Mouse (Mus musculus): ENCODE data around the gene Plekhg5.

Gene Plekhg5

GRCm38 (mm10) chr4:152126026-152126920 lies 54.0 kb downstream of the Plekhg5 start:
- no peak for DNase-seq

GRCm38 (mm10) chr4:152127884-152128283 lies 55.6 kb downstream of the Plekhg5 start:
- DNase-seq, result no peak

DNA sequence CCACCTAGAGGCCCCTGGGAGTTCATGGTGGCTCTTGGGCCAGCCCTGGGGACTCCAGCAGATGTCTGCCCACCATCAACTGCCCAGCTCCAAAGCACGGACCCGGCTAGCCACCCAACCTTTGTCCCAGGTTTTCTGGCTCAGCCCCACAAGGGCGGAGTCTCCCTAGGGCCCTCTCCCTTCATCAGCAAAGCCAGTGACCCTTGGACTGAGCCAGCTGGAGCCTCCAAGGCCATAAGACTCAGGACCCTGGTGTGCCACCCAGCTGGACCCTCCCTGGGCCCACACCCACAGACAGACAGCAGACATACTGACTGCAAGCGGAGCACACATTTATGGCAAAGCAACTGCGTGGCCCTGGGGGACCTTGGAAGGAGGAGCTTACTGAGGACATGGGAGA lies 56.5 kb downstream of the Plekhg5 start:
- no peak for DNase-seq

DNA sequence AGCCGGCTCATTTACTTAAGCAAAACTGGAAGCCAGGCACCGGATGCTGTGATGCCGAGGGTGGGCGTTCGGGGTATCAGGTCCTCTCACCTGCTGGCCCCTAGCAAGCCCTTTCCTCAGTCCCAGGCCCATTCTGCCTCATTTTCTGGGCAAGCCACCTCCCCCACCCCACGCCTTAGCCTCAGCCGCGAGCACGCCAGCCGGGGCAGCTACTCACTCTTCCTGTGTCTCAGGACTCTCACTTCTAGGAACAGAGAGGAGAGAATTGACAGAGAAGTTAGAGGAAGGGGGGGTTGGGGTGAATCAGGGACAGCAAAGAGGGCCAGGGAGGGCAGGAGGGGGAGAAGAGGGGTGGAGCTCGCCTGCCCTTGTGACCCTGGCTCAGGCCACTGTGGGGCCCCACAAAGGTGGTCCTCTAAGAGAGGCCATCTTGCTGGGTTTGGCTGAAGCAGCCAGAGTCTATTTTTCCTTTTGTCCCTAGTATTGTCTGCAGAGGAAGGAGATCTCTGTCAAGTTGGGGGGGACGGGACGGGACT lies 57.2 kb downstream of the Plekhg5 start:
- no peak for DNase-seq

DNA sequence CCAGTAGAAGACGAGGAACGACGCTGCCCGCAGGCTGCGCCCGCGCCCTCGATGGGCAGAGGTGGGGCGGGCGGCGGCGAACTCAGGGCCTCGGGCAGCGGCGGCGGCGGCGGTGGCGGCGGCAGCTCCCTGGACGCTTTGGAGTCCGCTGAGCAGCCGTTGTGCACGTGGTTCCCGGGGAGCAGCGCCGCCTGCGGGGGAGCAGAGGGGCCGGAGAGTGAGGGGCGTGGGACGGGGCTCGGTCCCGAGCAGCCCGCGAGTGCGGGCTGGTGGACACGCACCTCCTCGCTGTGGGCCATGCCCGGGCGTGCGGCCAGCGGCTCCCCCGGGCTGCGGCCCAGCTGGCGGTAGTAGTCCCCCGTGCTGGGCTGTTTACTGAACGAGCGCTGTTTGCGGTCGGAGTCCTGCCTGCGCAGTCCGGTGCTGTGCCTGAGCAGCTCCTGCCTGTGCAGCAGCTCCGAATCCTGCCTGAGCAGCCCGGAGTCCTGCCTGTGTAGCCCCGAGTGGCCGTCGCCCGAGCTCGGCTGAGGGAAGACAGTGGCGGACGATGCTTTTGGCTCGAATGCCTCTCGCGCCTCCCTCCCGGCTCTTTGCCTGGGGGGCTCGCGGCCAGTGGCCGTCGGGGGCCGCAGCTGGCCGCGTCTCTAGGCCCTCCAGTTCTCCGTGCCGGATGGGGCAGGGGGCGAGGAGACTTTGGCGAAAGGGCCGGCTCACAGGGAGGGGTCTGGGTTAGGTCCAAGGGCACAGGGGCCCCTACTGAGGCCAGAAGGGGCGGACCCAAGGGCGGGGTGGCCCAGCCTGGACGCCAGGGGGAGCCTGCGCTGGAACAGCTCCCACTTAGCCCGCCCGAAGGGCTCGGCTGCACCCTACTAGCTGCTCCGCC lies 58.7 kb downstream of the Plekhg5 start:
- peak; percentile 50 to 54 for DNase-seq

DNA sequence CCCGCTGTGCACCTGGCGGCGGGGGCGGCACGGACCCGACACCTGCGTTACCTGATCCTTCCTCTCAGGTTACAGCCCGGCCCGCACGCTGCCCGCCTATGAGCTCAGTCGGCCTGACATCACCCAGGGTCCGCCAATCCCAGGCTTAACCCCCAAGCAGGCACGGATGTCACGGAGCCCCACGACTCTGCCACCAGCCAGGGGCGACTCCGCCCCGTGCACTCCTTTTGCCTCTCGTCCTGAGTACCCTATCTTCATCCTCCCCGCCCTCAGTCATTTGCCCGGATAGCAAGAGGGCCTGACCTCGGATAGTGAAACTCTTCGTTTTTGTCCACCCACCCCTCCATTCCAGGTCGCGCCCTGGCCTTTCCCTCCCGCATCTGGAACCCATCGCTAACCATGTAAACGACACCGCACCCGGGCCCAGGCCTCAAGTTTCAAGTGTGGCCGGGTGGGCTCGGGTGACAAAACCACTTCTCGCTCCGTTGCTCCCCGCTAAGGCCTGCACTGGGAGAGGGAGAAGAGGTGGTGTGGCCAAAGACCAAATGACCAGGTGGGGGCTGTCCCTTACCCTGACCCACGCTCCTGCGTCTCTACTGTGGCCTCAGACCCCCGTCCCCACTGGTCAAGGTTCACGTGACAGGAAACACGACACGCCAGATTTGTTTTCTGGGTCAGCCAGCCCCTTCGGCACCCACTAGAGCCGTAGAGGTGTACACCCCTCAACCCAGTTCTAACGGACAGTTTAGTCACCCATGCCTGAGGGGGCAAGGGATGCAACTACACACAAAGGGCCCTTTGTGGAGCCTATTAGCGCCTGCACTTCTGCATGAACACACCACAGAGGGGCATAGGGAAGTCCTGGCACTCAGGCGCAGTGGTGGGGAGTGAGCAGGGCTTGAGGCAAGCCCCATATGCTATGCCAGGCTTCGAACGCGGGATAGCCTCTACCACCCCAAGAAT lies 59.8 kb downstream of the Plekhg5 start:
- DNase-seq, result no peak

- no peak for DNase-seq
These were observed 60.5 kb downstream of the Plekhg5 start for GRCm38 (mm10) chr4:152132772-152133169.

GRCm38 (mm10) chr4:152133213-152133612 lies 60.9 kb downstream of the Plekhg5 start:
- DNase-seq, result no peak

- peak; percentile 69 to 72 for DNase-seq
These were observed 62.2 kb downstream of the Plekhg5 start for GRCm38 (mm10) chr4:152134507-152134906.

DNA sequence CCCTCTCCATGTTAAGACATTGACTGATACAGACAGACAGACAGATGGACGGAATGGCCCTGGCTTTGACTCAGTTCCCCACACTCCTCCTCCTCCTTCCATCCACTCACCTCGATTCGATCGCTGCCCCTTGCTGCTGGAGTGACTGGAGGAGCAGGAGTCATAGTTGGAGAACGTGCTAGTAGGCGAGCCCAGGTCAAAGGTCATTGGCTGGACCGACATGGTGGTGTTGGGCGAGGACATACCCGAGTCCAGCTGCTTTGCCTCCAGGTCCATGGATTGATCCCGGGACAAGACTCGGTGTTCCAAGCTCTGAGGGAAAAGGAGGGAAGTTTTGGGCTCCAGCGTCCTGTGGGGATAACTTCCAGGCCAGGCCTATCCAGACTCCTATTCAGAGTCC lies 63.1 kb downstream of the Plekhg5 start:
- DNase-seq, result no peak

DNA sequence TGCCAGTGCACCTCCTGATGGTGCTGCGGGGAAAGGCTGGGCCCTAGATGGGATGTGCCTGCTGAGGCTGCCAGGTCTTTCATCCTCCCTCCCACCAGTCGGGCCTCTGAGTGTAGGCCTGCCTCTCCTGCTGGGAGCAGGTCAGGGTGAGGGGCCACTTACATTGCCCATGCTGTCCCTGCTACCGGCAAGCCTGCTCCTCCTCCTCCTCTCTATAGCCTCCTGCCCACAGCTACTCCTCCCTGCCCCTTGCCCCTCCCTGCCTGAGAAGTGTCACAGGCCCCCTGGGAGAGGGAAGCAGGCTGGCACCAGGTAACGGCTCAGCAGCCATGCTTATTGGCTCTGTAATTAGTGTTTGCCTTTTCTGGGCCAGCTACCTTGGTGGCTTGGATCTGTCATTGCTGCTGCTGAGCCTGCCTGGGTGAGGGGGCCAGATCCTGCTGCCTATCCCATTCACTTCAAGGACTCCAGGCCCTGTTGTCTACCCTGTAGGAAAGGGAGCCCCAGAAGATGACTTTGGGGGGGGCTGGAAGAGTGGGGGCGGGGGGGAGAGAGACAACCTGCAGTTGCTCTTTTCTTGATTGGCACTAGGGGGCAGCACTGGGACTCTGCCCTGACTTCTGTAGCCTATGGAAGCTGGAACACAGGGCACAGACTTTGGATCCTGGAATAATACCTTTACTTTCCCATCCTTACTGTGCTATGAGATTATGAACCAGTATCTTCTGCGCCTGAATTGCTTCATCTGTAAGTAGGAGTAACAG lies 64.0 kb downstream of the Plekhg5 start:
- DNase-seq, result no peak

DNA sequence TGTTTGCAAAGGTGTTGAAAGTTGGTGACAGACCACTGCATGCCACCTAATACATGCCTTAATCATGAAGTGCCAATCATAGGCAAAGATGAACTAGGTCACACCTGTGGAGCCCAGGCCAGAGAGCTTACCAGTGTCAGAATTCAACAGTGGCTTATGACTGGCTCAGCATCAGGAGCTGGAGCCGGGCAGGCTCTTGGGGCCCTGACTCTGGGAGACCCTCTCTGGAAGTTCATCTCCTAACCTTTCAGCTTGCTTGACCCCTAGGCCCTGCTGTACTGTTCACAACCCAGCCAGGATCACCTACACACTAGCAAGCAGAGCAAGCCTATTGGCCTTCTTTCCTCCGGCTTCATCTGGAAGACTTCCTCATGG lies 64.6 kb downstream of the Plekhg5 start:
- no peak for DNase-seq

GRCm38 (mm10) chr4:152138497-152139260 lies 66.4 kb downstream of the Plekhg5 start:
- peak; percentile 78 to 79 for DNase-seq

- peak in 1 of 2 experiments; percentile 40 for DNase-seq
These were observed 68.1 kb downstream of the Plekhg5 start for GRCm38 (mm10) chr4:152140441-152140840.

DNA sequence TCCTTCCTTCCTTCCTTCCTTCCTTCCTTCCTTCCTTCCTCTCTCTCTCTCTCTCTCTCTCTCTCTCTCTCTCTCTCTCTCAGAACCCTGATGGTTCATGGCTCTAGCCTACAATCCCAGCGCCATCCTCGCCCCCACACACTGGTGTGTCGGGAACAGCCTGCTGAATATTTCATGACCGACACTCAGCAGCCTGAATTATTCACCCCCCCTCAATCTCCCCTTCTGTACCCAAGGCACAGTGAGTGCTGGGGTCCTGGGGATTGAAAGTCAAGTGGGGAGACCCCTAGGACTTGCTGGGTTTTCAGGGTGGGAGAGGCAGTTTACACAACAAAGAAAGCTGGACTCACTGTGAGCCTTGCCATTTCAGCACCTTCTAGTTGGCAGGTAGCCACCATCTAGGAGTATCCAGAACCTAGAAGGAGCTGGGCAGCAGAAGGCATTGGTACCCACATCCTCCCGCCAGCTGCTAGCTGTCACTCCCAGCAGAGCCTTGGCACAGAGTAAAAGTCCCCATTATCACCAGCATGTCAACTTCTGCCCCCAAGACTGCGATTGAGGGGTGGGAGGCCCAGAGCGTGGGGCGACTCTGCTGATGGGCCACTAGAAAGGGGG lies 69.3 kb downstream of the Plekhg5 start:
- DNase-seq, result no peak

DNA sequence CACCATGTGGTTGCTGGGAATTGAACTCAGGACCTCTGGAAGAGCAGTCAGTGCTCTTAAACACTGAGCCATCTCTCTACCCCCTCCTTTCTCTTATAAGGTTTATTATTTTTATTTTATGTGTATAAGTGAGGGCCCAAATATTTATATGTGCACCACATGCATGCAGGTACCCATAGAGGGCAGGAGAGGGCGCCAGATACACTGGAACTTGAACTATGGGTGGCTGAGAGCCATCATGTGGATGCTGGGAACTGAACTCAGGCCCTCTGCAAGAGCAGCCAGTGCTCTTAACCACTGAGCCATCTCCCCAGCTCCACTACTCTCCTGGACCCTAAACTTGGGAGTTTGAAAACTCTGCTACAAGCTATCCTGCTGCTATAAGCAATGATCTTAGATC lies 71.3 kb downstream of the Plekhg5 start:
- no peak for DNase-seq

- no peak for DNase-seq
These were observed 73.2 kb downstream of the Plekhg5 start for GRCm38 (mm10) chr4:152145473-152145872.

- no peak for DNase-seq
These were observed 73.9 kb downstream of the Plekhg5 start for GRCm38 (mm10) chr4:152146033-152146827.

- no peak for DNase-seq
These were observed 78.2 kb downstream of the Plekhg5 start for GRCm38 (mm10) chr4:152150546-152150945.
